Mouse (Mus musculus): ENCODE measurements around the gene Pphln1.

- TF ChIP-seq CTCF (IDR thresholded peaks at IDR 0.05; ENCODE audit: extremely low read depth, insufficient read length, insufficient replicate concordance, low read depth, low read length) (no peak), POLR2A (IDR thresholded peaks at IDR 0.05; ENCODE audit: low read depth, low read length) (no peak)
Observed at GRCm38 (mm10) chr15:93456005-93456404, 57.9 kb downstream of the Pphln1 start.

Measured in small intestine, adult 2 months (tissue).